Mouse (Mus musculus) embryo, embryonic 11 days (tissue): ENCODE data around the gene A230072I06Rik.

ENCODE experiments used
- DNase-seq: peaks from one replicate; pipeline ENCODE4 v3.0.0-alpha.2; 2015

Gene A230072I06Rik

GRCm38 (mm10) chr8:12324561-12324960 lies 45.9 kb downstream of the A230072I06Rik start:
- DNase-seq = no peak

- DNase-seq = peak; percentile 73
Observed at GRCm38 (mm10) chr8:12324991-12325601, 46.5 kb downstream of the A230072I06Rik start.

- DNase-seq = peak; percentile 27
Observed at GRCm38 (mm10) chr8:12327187-12327586, 48.6 kb downstream of the A230072I06Rik start.

GRCm38 (mm10) chr8:12327707-12328471 lies 49.3 kb downstream of the A230072I06Rik start:
- DNase-seq = peak; percentile 31

- no peak for DNase-seq
Observed at GRCm38 (mm10) chr8:12328476-12328875, 49.9 kb downstream of the A230072I06Rik start.

GRCm38 (mm10) chr8:12330066-12330465 lies 51.4 kb downstream of the A230072I06Rik start:
- peak; percentile 51 for DNase-seq
